Mouse (Mus musculus): ENCODE data around the gene Pou2f2. TPM values are rescaled to one million over a fixed set of nuclear protein-coding genes. Genes with fewer than 3 reads are reported as not detected.

The Pou2f2 gene
- total and polyA plus RNA-seq, 3 experiments = 8.9 to 102 (median 46.1) TPM

DNA sequence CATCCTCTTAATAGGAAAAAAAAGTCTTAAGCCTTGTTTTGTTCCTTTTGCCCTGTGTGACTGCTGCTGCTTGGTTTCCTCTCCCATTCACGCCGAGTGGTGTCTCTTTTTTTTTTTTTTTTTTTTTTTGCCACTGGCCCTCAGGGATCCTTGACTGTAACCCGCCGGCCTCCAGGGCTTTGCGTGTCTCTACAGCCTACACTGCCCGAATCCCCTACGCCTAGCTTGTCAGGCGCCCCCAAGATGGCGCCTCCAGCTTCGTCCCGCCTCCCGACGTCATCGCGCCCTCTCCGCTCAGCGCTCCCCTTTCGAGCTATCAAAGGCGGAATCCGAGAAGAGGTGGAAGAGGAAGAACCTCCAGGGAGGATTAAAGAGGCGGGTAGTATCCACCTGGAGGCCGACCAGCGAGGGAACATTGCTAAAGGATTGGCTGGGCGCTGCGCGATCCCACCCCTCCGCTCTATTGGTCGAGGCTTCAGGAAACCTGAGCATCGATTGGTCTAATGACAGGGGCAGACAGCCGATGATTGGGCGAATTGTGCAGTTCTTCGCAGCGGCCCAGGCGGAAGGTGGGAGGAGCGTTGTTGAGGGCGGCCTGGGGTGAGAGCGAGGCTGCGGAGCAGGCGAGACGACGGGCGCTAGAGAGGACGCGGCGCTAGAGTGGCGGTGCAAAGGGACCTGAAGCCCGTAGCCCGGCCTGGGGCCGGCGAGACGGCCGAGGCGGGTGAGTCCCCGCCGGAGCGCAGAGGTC lies 102.7 kb downstream of the Pou2f2 start (continued):
- TF ChIP-seq MEF2A (IDR thresholded peaks at IDR 0.05; ENCODE audit: borderline replicate concordance, low read depth, low read length) (peak; percentile 7; the same call in 1 of the 2 replicates), POLR2A (IDR thresholded peaks at IDR 0.05; ENCODE audit: low read depth, low read length) (peak; percentile 92), SMC3 (IDR thresholded peaks at IDR 0.05; ENCODE audit: low read depth, low read length) (no peak), EP300 (IDR thresholded peaks at IDR 0.05; ENCODE audit: low read length) (no peak)

- Histone ChIP-seq H3K4me2 (ENCODE audit: insufficient read depth, low read depth, poor library complexity, severe bottlenecking) (peak overlapping the region; percentile 59), H3K36me3 (replicated peaks in 1 of 2; ENCODE audit: control insufficient read depth in 1 of 2, insufficient read depth in 1 of 2, low read length in 1 of 2) (peaks cover 20 to 25% of the 10 kb centered on the region in 2 experiments), H3K79me2 (replicated peaks; ENCODE audit: control insufficient read depth, extremely low read depth, insufficient read depth, poor library complexity, severe bottlenecking) (peaks cover 26% of the 10 kb centered on the region), H3K27ac (ENCODE audit: insufficient read depth, low read depth) (peak overlapping the region; percentile 40; the same call in 1 of the 2 replicates), H3K4me3 (replicated peaks in 1 of 3; ENCODE audit: low read depth in 2 of 3, low read length in 2 of 3, poor library complexity in 1 of 3) (peak overlapping the region; percentile 48 to 88 (median 83)), H3K27me3 (replicated peaks) (no peaks in the 10 kb centered on the region), H3K4me1 (ENCODE audit: control insufficient read depth in 1 of 2, insufficient read depth in 2 of 2) (peaks cover 7 to 35% of the 10 kb centered on the region in 2 experiments), H3K9me3 (replicated peaks; ENCODE audit: low read length) (no peaks in the 10 kb centered on the region), H3K9ac (ENCODE audit: insufficient read depth, low read depth) (peak overlapping the region; percentile 78)
- DNase-seq (ENCODE audit: extremely low read depth) = no peak
- dilution Hi-C loops (cut with MboI; ENCODE audit: extremely low pct_ligation_motif_present, extremely low pct_unique_long_range_greater_than_20kb, low sequenced_read_pairs) (no loop called here), in situ Hi-C loops (cut with MboI; ENCODE audit: low pct_ligation_motif_present, low pct_unique_long_range_greater_than_20kb, low sequenced_read_pairs) (no loop called here)
- TF ChIP-seq UBTF (IDR thresholded peaks at IDR 0.05; ENCODE audit: low read depth, low read length) (0 out of 2 replicates have a peak, but pooled peaks have one; percentile 36), IRF4 (IDR thresholded peaks at IDR 0.05; ENCODE audit: low read depth, low read length) (no peak; the same call in 1 of the 2 replicates), CHD2 (IDR thresholded peaks at IDR 0.05; ENCODE audit: low read length) (no peak)
Observed at GRCm38 (mm10) chr7:25076296-25076662, 103.2 kb downstream of the Pou2f2 start.

- dilution Hi-C loops (cut with MboI; ENCODE audit: extremely low pct_ligation_motif_present, extremely low pct_unique_long_range_greater_than_20kb, low sequenced_read_pairs) (no loop called here), in situ Hi-C loops (cut with MboI; ENCODE audit: low pct_ligation_motif_present, low pct_unique_long_range_greater_than_20kb, low sequenced_read_pairs) (no loop called here)
- Histone ChIP-seq H3K27ac (ENCODE audit: insufficient read depth, low read depth) (no peak overlapping the region), H3K4me1 (ENCODE audit: control insufficient read depth in 1 of 2, insufficient read depth in 2 of 2) (peaks cover 6 to 29% of the 10 kb centered on the region in 2 experiments), H3K79me2 (replicated peaks; ENCODE audit: control insufficient read depth, extremely low read depth, insufficient read depth, poor library complexity, severe bottlenecking) (peaks cover 16% of the 10 kb centered on the region), H3K27me3 (replicated peaks) (no peaks in the 10 kb centered on the region), H3K9ac (ENCODE audit: insufficient read depth, low read depth) (no peak overlapping the region), H3K4me2 (ENCODE audit: insufficient read depth, low read depth, poor library complexity, severe bottlenecking) (no peak overlapping the region), H3K4me3 (replicated peaks in 1 of 3; ENCODE audit: low read depth in 2 of 3, low read length in 2 of 3, poor library complexity in 1 of 3) (no peak overlapping the region), H3K36me3 (replicated peaks in 1 of 2; ENCODE audit: control insufficient read depth in 1 of 2, insufficient read depth in 1 of 2, low read length in 1 of 2) (peaks cover 0 to 1% of the 10 kb centered on the region in 2 experiments), H3K9me3 (replicated peaks; ENCODE audit: low read length) (no peaks in the 10 kb centered on the region)
- DNase-seq (ENCODE audit: extremely low read depth) = no peak
- TF ChIP-seq KAT2A (IDR thresholded peaks at IDR 0.05; ENCODE audit: insufficient replicate concordance, low read length) (no peak), UBTF (IDR thresholded peaks at IDR 0.05; ENCODE audit: low read depth, low read length) (no peak), BHLHE40 (IDR thresholded peaks at IDR 0.05; ENCODE audit: low read depth, low read length) (peak; percentile 57)
Observed at GRCm38 (mm10) chr7:25073924-25074323, 105.6 kb downstream of the Pou2f2 start.
